Mouse (Mus musculus) heart, embryonic 11.5 days (tissue): Measurements from ENCODE around the gene Pkp4. TPM values are rescaled to one million over a fixed set of nuclear protein-coding genes. Genes with fewer than 3 reads are reported as not detected.

ENCODE experiments used
- ATAC-seq: fragments of 200-750 bp; cut with Nextera tagmentation; replicated peaks from 2 replicates; pipeline ENCODE4 v1.8.0; 2017; ENCODE audit warnings: moderate library complexity; ENCODE audit not compliant: insufficient number of reproducible peaks, low FRiP score, low TSS enrichment
- H3K27ac ChIP-seq: fragments of 300-500 bp; sonication (generic); 2 replicates; pipeline ENCODE4 v1.5.1; 2014; ENCODE audit warnings: mild to moderate bottlenecking, low read depth, low read length
- H3K27me3 ChIP-seq: fragments of 300-500 bp; sonication (generic); 2 replicates; pipeline ENCODE4 v1.6.1; 2014; ENCODE audit warnings: mild to moderate bottlenecking, low read length, mixed read lengths; ENCODE audit not compliant: control insufficient read depth, insufficient read depth
- H3K36me3 ChIP-seq: fragments of 300-500 bp; sonication (generic); 2 replicates; pipeline ENCODE4 v1.6.1; 2014; ENCODE audit warnings: mild to moderate bottlenecking, low read length, moderate library complexity, mixed read lengths; ENCODE audit not compliant: control insufficient read depth, insufficient read depth
- H3K4me1 ChIP-seq: fragments of 300-500 bp; sonication (generic); 2 replicates; pipeline ENCODE4 v1.6.1; 2014; ENCODE audit warnings: low read length; ENCODE audit not compliant: control insufficient read depth, insufficient read depth
- H3K4me2 ChIP-seq: fragments of 300-500 bp; sonication (generic); 2 replicates; pipeline ENCODE4 v1.6.1; 2014; ENCODE audit warnings: mild to moderate bottlenecking, moderate library complexity
- H3K4me3 ChIP-seq: fragments of 300-500 bp; sonication (generic); 2 replicates; pipeline ENCODE4 v1.5.1; 2014; ENCODE audit warnings: low read depth, low read length
- H3K9ac ChIP-seq: fragments of 300-500 bp; sonication (generic); 2 replicates; pipeline ENCODE4 v1.6.1; 2014; ENCODE audit warnings: mild to moderate bottlenecking, low read depth, low read length, moderate library complexity
- H3K9me3 ChIP-seq: fragments of 300-500 bp; sonication (generic); replicated peaks from 2 replicates; pipeline ENCODE4 v1.6.1; 2016; ENCODE audit warnings: low read length; ENCODE audit not compliant: control insufficient read depth
- WGBS: fragments of 180-500 bp; shearing (Covaris S2); extraction: QIAGEN DNeasy Blood & Tissue Kit; methylation state at CpG from one replicate; pipeline ENCODE4 v1.1.7; 2014; ENCODE audit not compliant: insufficient replicate concordance; 5-methylcytosine and 5-hydroxymethylcytosine counted together
- polyA plus RNA-seq: library from polyadenylated mRNA; unstranded; fragments of >200 nt; fragmentation: Nextera tagmentation; extraction: Ambion mirVana; gene quantifications from 2 replicates; pipeline ENCODE4 v1.2.1, GENCODE M21; 2014

The Pkp4 gene
- polyA plus RNA-seq, 1 experiment from 2014 or later: 37.6 TPM

DNA sequence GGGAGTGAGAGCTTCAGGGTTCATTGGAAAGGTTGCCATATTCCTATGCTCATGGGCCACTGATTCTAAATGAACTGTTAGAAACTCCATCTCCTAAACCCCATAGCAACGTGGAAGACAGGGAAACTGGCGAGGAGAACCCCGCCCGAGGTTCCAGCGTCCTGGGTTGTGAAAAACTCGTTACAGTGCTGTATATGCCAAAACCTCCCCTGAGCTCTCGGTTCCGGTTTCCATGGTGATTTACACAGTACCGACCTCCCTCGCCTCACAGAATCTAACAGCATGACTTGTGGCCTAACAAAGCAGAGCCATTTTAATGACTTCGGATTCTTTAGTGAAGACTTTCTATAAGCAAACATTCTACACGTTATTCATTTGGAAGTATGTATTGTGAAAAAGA lies 141.0 kb downstream of the Pkp4 start:
- no peak for ATAC-seq
- Histone ChIP-seq H3K27ac (no peak overlapping the region), H3K4me1 (peaks cover 7% of the 10 kb centered on the region), H3K4me3 (no peak overlapping the region), H3K9me3 (no peaks in the 10 kb centered on the region), H3K36me3 (no peaks in the 10 kb centered on the region; the same call in 1 of the 2 replicates), H3K27me3 (no peaks in the 10 kb centered on the region), H3K9ac (no peak overlapping the region), H3K4me2 (no peak overlapping the region)
- WGBS: 87% methylated on average over 12 of the region's 12 CpGs

DNA sequence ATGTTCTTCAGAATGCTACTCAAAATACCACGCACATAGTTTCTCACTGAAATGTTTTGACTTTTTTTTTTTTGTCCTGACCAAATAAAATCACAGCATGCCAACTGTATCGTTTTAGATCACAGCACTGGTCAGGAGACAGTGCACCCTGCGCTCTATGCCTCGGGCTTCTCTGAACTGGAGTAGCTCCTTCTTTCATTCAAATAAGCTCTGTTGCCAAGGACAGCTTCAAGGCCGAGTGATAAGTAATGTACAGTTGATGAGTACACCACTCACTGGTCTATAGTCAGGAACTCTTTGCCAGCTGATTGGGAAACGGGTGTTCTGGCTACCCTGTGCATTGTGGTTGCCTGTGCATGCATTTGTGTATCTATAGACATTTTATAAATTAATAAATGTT lies 141.8 kb downstream of the Pkp4 start:
- no peak overlapping the region for H3K4me2 ChIP-seq
- whole genome bisulfite sequencing: 71% methylated on average over 6 of the region's 6 CpGs
- no peak overlapping the region for H3K27ac ChIP-seq
- no peaks in the 10 kb centered on the region; the same call in 1 of the 2 replicates for H3K36me3 ChIP-seq
- H3K9ac ChIP-seq: no peak overlapping the region
- no peak overlapping the region for H3K4me3 ChIP-seq
- H3K4me1 ChIP-seq: peaks cover 7% of the 10 kb centered on the region
- no peak for ATAC-seq
- H3K9me3 ChIP-seq: no peaks in the 10 kb centered on the region
- no peaks in the 10 kb centered on the region for H3K27me3 ChIP-seq

DNA sequence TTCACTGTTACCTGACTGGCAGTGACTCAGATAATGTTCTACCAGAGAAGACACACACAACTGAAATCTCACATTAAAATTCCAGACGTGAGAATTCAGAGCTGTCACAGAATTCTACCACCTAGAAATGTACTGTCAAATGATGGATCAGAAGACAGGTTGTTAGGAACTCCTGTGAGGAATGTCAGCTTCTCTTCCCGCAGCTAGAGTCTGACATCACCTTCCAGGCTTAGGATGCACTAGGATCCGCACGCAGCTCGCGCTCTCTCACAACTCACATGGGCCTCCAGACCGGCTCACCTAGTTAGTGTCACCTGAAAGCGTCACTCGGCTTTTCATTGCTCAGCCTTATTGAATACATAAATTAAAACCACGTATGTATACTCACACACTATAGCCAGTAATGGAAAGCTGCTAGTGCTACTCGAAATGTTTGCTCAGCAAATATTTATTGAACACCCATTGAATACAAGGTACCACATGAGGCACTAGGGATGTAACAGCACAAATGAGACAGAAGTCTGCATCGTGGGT lies 142.9 kb downstream of the Pkp4 start:
- Histone ChIP-seq H3K27me3 (no peaks in the 10 kb centered on the region), H3K4me2 (no peak overlapping the region), H3K9ac (no peak overlapping the region), H3K9me3 (no peaks in the 10 kb centered on the region), H3K27ac (no peak overlapping the region), H3K4me3 (no peak overlapping the region), H3K36me3 (no peaks in the 10 kb centered on the region; the same call in 1 of the 2 replicates), H3K4me1 (peaks cover 7% of the 10 kb centered on the region)
- WGBS: 89% methylated on average over 12 of the region's 12 CpGs
- no peak for ATAC-seq

DNA sequence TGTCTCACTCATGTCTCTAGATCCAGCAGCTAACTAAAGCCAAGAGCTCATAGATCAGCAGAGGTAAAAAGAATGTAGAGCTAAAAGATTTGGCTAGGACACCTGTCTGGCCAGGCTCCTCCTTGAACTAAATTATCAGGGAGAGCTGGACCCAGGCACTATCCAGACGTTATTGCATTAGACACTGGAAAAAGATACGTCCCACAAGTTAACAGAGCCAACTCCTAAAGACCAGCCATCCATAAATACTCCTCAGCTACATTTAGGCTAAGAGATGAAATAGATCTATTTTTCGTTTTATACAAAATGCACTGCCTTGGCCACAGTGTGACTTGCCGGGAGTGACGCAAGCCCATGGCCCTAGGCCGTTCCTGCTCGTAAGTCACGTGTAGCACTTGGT lies 146.7 kb downstream of the Pkp4 start:
- H3K27me3 ChIP-seq: no peaks in the 10 kb centered on the region
- H3K27ac ChIP-seq: no peak overlapping the region
- no peak overlapping the region for H3K4me3 ChIP-seq
- peaks cover 6% of the 10 kb centered on the region for H3K36me3 ChIP-seq
- peaks cover 6% of the 10 kb centered on the region for H3K4me1 ChIP-seq
- no peaks in the 10 kb centered on the region for H3K9me3 ChIP-seq
- no peak overlapping the region for H3K4me2 ChIP-seq
- no peak for ATAC-seq
- whole genome bisulfite sequencing: 92% methylated on average over 8 of the region's 8 CpGs
- no peak overlapping the region for H3K9ac ChIP-seq

DNA sequence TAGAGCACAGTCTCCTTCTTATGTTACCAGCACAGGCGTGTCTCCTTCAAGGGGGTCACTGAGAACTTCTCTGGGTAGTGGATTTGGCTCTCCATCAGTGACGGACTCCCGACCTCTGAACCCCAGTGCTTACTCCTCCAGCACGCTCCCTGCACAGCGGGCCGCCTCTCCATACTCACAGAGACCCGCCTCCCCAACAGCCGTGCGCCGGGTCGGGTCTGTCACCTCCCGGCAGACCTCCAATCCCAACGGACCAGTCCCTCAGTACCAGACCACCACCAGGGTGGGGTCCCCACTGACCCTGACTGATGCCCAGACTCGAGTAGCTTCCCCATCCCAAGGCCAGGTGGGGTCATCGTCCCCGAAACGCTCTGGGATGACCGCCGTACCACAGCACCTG lies 147.4 kb downstream of the Pkp4 start:
- Histone ChIP-seq H3K27me3 (no peaks in the 10 kb centered on the region), H3K9ac (no peak overlapping the region), H3K9me3 (no peaks in the 10 kb centered on the region), H3K36me3 (peaks cover 6% of the 10 kb centered on the region), H3K4me1 (peaks cover 4% of the 10 kb centered on the region; the same call in 1 of the 2 replicates), H3K4me2 (no peak overlapping the region), H3K4me3 (no peak overlapping the region), H3K27ac (no peak overlapping the region)
- 93% methylated on average over 19 of the region's 19 CpGs for WGBS
- ATAC-seq: 0 out of 2 replicates have a peak, but pooled peaks have one; percentile 35

DNA sequence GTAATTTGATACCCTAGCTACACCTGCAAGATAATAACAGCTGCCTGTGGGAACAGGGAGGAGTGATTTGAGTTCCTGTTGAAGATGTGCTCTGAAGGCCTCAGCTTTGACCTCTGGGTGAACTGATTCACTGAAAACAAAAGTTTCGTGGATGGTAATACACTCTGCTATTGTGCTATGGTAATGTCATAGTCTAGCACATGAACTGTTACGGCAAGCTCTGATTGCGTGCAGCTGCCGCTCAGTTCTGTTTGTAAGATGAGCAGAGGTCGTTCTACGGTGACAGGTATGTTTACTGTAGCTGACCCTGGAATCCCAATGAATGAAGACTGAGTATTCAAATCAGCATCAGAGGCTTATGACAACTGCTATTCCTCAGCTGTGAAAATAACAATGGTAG lies 152.6 kb downstream of the Pkp4 start:
- no peaks in the 10 kb centered on the region for H3K27me3 ChIP-seq
- no peak overlapping the region for H3K9ac ChIP-seq
- no peak overlapping the region for H3K4me3 ChIP-seq
- H3K27ac ChIP-seq: no peak overlapping the region
- H3K9me3 ChIP-seq: peaks cover 2% of the 10 kb centered on the region
- WGBS: 85% methylated on average over 6 of the region's 6 CpGs
- H3K4me1 ChIP-seq: peaks cover 3% of the 10 kb centered on the region; the same call in 1 of the 2 replicates
- H3K36me3 ChIP-seq: peaks cover 12% of the 10 kb centered on the region
- no peak for ATAC-seq
- H3K4me2 ChIP-seq: no peak overlapping the region

DNA sequence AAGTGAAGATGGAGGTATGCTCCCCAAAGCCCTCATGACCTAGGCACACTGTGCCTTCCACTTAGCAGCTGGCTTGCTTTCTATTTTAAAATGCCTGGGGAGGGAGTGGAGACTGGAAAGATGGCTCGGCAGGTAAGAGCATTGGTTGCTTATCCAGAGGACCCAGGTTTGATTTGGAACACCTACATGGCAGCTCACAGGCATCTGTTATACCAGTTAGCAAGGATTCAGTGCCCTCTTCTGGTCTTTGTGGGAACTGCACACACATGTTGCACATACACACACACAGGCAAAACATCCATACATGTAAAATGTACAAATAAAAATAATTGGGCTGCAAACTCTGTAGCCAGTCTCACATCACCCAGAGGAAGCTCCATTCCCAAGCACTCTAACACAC lies 158.0 kb downstream of the Pkp4 start:
- ATAC-seq: no peak
- Histone ChIP-seq H3K27me3 (no peaks in the 10 kb centered on the region), H3K4me3 (no peak overlapping the region), H3K9me3 (peaks cover 10% of the 10 kb centered on the region), H3K4me2 (no peak overlapping the region), H3K9ac (no peak overlapping the region), H3K4me1 (peaks cover 3% of the 10 kb centered on the region; the same call in 1 of the 2 replicates), H3K36me3 (peaks cover 36% of the 10 kb centered on the region), H3K27ac (no peak overlapping the region)
- WGBS: 93% methylated on average over 1 of the region's 1 CpGs

DNA sequence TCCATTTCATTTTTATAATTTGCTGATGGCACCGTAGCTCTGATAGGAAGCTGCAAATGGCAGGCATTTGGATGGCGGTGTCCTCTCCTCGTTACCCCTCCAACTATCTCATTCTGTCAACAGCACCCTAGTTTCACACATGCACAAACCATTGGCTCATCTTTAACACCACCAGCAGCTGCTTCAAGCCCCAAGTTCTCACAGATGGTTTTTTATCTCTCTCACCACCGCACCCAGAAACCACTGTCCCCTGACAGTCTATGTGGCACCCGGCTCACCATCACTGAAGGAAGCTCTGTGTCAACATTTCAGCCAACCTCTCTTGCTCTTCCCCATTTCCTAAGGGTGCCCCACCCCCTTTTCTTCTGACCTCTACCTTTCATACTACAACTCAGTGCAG lies 167.3 kb downstream of the Pkp4 start:
- H3K4me1 ChIP-seq: no peaks in the 10 kb centered on the region
- no peaks in the 10 kb centered on the region for H3K36me3 ChIP-seq
- H3K9me3 ChIP-seq: no peaks in the 10 kb centered on the region
- H3K27me3 ChIP-seq: no peaks in the 10 kb centered on the region
- no peak overlapping the region for H3K4me2 ChIP-seq
- no peak for ATAC-seq
- WGBS: 85% methylated on average over 5 of the region's 5 CpGs
- H3K4me3 ChIP-seq: no peak overlapping the region
- H3K9ac ChIP-seq: no peak overlapping the region
- H3K27ac ChIP-seq: no peak overlapping the region

DNA sequence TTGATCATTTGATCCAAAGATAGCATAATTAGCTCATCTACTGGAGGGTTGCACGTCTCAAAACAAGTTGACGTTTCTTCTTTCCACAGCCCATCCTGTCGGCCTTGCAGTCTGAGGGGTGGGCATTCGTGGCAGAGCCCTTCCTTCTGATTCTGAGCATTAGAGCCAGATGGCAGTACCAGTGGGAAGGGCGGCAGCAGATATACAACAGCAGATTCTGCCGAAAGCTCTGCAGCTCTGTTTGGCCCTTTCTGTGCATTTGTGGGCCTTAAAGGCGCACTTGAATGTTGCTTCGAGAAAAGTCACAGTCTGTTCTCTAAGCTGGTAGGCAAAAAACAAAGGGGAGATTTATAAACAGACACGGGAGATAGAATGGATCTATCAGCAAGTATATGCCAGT lies 170.4 kb downstream of the Pkp4 start:
- H3K9me3 ChIP-seq: no peaks in the 10 kb centered on the region
- ATAC-seq: no peak
- no peaks in the 10 kb centered on the region for H3K36me3 ChIP-seq
- no peak overlapping the region for H3K4me2 ChIP-seq
- no peaks in the 10 kb centered on the region for H3K27me3 ChIP-seq
- 85% methylated on average over 9 of the region's 9 CpGs for WGBS
- H3K27ac ChIP-seq: no peak overlapping the region
- no peak overlapping the region for H3K4me3 ChIP-seq
- peaks cover 6% of the 10 kb centered on the region for H3K4me1 ChIP-seq
- H3K9ac ChIP-seq: no peak overlapping the region
